Mouse (Mus musculus): Measurements from ENCODE around the gene Chic1. TPM values are rescaled to one million over a fixed set of nuclear protein-coding genes. Genes with fewer than 3 reads are reported as not detected.

Chic1 gene
- polyA plus RNA-seq, 1 experiment from 2014 or later: 0.51 TPM

Other genes starting within 250 kb of the Chic1 start
- 0.04 and 0.05 TPM in 2 replicates for gene Nap1l2, start 169.8 kb upstream of the Chic1 start, polyA plus RNA-seq (2015; fragmentation: Nextera tagmentation; extraction: Ambion mirVana)
- gene Cdx4, start 35.1 kb upstream of the Chic1 start, polyA plus RNA-seq (2015; fragmentation: Nextera tagmentation; extraction: Ambion mirVana): not detected in 2 replicates
- not detected in 2 replicates for gene Tsx, start 58.0 kb downstream of the Chic1 start, polyA plus RNA-seq (2015; fragmentation: Nextera tagmentation; extraction: Ambion mirVana)
- not detected in 2 replicates for gene Gm26992, start 65.5 kb downstream of the Chic1 start, polyA plus RNA-seq (2015; fragmentation: Nextera tagmentation; extraction: Ambion mirVana)